Mouse (Mus musculus): ENCODE measurements around the gene Ficd.
"Not testable (repeated sequence)": the region's sequence is repeated elsewhere in the genome, so short reads cannot be mapped to it uniquely, and the experiment has no call there.

DNA sequence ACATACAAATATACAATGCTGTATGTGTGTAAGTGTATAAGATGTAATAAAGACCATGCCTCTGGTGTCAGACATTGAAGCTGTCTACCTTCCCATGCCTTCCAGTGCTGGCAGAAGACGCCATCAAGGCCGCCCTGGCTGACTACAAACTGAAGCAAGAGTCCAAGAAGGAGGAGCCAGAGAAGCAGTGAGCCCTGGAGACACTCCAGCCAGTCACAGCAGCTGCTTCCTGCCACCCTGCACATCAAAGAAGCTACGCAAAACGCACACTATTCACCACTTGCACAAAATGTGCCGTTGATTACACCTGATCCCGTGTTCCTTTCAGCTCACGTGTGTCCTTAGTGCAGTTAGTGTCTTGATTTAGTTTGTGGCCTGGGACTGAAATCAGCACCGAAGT, 42.1 kb downstream of the Ficd start:
- not testable (repeated sequence) for TF ChIP-seq GATA1 (IDR thresholded peaks at IDR 0.05; ENCODE audit: borderline replicate concordance, low read length); CTCF (IDR thresholded peaks at IDR 0.05; ENCODE audit: low read depth, low read length); POLR2AphosphoS5 (IDR thresholded peaks at IDR 0.05; ENCODE audit: insufficient replicate concordance, low read depth, low read length)

All from G1E (cell line).